Mouse (Mus musculus): ENCODE data around the gene Cd79a.
A peak's percentile ranks its signal among the peaks of the same experiment; 100 is the strongest.
"Not testable (repeated sequence)": the region's sequence is repeated elsewhere in the genome, so short reads cannot be mapped to it uniquely, and the experiment has no call there.

Cd79a gene

DNA sequence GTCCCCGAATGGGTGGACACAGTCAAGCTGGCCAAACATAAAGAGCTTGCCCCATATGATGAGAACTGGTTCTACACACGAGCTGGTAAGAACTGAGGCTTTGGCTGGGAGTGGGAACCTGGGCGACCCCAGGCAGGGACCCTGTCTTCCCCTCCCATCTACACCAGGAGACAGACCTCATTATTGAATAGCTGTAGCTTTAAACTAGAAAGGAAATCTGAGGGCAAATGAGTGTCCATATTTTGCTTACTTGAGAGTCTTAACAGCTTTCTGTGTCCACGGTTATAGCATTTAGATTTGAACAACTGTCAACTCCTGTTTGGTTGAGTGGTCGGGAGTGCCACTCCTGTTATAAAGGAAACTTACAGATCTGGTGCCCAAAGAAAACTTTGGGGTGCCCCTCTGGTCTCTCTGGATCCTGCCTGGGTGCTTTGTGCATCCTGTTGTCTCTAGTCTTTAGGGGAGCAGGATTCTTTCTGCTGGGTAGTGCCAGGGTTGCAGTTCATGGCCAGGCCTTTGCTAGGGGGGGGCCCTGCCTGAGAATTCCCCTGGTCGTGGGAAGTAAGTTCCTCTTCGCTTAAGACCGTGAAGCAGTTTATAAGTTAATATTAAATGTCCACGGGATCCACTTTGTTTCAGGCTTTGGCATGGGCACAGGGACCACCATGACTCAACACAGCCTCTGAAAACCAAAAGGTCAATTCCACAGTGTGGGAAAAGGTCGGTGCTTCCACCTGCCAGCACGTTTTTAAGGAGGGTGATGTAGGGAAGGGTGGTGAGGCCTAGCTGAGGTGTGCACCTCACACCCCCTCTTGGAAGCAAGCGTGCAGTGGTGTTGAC lies 11.5 kb upstream of the Cd79a start:
- DNase-seq (ENCODE audit: low read depth, low spot score): no peak

GRCm38 (mm10) chr7:24886308-24886633 lies 10.9 kb upstream of the Cd79a start:
- no peak for DNase-seq (ENCODE audit: low read depth, low spot score)

DNA sequence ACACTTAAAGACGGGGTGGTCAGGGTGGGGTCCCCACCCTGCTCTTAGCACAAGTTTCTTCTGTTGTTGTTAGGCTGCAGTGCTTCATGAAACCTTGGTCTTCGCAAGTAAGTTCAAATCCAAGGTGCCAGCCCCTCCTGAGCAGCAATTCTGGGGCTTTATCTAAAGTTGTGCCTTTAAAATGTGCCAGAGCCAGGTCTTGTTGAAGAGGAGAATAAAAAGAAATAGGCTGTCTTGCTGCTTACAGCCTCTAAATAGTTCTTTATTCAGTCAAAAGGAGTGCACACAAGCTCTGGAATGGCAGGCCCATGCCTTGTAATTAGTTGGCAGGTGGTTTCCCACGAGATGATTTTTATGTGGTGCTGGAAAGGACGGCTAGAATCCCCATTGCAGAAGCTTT lies 10.1 kb upstream of the Cd79a start:
- no peak for DNase-seq (ENCODE audit: low read depth, low spot score)

DNA sequence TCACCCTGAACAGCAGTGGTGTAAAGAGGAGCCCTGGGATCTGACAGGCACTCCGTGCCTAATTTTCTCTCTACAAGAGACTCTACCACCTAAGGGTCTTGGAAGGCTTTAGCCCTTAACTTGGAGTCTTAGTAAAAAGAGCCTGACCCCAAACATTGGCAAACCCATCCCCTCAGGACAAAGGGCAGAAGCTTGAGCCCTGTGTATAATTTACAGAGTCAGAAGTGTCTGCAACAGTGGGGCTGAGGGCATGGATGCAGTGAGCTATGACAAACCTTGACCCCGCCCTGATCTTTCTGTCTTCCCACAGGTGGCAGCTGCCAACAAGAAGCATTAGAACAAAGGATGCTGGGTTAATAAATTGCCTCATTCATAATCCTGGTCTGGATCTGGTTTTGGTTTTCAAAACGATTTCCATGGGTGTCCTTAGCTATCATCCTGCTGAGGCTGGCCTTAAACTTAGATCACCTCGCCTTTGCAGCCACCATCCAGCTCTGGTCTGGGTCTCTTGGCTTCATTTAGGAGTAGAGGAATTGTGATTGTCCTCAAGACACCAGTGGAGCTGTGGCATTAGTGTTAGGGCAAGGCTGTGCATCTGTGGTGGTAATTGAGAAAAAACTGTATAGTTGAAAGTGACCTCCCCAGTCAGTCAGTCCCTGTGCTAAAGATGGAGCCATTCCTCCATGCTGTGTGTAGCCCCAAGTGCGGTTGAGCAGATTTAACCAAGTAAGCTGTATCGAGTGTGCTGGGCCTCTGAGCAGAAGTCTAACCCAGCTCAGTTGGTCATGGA lies 7.6 kb upstream of the Cd79a start:
- DNase-seq (ENCODE audit: low read depth, low spot score): no peak

- DNase-seq (ENCODE audit: low read depth, low spot score): peak; percentile 72
Measured at GRCm38 (mm10) chr7:24890281-24891216, 6.6 kb upstream of the Cd79a start.

DNA sequence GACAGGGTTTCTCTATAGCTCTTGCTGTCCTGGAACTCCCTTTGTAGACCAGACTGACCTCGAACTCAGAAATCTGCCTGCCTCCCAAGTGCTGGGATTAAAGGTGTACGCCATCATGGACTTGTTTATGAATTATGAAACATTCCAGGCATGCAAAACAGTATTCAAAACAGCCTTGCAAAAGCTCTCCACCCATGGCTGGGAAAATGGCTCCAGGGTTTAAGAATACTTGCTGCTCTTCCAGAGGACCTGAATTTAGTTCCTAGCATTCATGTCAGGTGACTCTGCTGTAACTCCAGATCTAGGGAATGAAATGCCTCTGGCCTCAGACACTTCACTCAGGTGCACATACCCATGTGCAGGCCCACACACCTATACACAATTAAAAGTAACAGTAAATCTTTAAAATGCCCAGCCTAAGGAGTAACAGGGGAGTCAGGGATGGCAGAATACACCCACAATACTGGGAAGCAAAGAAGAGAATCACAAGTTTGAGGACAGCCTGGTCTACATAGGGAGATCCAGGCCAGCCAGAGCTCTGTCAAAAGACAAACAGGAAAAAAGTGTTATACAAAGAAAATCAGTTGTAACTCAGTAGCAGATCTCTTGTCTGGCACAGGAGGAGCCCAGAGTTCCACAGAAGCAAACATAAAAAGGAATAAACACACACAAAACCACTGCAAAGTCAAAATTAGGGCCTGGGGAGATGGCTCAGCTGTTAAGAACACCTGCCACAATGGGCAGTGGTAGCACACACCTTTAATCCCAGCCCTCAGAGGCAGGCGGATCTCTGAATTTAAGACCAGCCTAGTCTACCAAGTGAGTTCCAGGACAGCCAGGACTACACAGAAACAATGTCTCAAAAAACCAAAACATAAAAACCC lies 5.7 kb upstream of the Cd79a start:
- DNase-seq (ENCODE audit: low read depth, low spot score): no peak

DNA sequence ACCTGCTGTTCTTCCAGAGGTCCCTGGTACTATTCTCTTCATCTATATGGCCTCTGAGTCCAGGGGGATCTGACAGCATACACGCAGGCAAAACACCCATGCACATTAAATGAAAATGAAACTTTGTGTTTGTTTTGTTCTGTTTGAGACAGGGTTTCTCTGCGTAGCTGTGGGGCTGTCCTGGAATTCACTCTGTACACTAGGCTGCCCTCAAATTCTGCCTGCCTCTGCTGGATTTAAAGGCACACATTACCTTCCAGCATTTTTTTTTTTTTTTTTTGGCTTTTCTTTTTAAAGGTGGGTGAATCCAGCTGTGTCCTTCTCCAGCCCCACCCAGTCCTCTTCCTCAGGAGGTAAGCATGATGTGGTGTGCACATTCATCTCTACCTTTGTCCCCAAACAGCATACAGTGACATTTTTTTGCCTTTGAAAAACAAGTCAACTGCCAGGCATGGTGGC lies 5.0 kb upstream of the Cd79a start:
- DNase-seq (ENCODE audit: low read depth, low spot score): no peak

GRCm38 (mm10) chr7:24895749-24896148 lies 1.4 kb upstream of the Cd79a start:
- DNase-seq (ENCODE audit: low read depth, low spot score): not testable (repeated sequence)

- DNase-seq (ENCODE audit: low read depth, low spot score): no peak
Measured at GRCm38 (mm10) chr7:24896269-24896668, 912 bp upstream of the Cd79a start.

DNA sequence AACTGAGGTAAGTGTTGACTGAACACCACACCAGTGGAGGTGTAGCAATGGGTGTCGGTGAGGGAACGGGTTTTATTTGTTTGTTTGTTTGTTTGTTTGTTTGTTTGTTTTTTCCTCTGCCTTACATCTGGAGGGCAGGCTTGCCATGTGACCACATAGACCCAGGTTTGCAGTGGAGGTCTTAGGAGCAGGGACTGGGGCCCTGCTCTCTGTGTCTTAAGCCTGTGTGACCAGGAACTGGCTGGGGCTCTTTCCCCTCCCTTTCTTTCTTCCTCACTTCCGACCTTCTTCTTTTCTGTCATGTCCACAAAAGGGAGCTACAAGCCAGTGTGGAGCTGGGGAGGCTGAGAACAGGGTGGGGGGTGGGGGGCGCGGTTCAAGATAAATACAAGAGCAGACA lies 778 bp downstream of the Cd79a start:
- no peak for DNase-seq (ENCODE audit: low read depth, low spot score)

DNA sequence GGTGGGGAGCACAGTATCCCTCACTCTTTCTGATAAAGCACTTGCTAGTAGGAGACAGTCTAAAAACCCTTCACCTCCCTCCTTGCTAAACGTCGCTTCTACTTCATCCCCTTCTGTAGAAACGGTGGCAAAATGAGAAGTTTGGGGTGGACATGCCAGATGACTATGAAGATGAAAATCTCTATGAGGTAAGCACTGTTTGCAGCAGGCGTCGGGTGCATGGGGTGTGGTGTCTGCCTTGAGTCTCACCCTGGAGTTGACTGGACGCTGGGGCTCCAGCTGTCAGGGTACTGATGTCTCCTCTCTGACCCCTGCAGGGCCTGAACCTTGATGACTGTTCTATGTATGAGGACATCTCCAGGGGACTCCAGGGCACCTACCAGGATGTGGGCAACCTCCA lies 3.9 kb downstream of the Cd79a start:
- no peak for DNase-seq (ENCODE audit: low read depth, low spot score)

GRCm38 (mm10) chr7:24901842-24902241 lies 4.7 kb downstream of the Cd79a start:
- DNase-seq (ENCODE audit: low read depth, low spot score): no peak

DNA sequence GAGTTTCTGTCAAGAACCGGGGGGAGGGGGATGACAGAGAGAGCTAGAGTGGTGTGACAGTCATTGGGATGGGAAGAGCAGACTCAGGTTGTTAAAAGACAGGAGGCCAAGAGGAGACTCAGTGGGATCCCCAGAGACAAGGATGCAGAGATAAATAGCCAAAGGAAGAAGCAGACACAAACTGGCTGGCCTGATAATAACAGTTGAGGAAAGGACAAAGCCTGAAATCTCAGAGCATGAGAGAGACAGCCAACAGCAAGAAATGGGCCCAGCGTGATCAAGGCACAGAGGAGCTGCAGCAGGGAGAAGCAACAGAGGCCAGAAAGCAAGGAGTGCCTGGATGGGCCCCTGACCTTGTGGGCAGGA lies 5.1 kb downstream of the Cd79a start:
- no peak for DNase-seq (ENCODE audit: low read depth, low spot score)

- DNase-seq (ENCODE audit: low read depth, low spot score): peak; percentile 69
Measured at GRCm38 (mm10) chr7:24902630-24903443, 5.7 kb downstream of the Cd79a start, which contains the start of gene Arhgef1. TSS of gene Arhgef1 (plus strand) at chr7:24902912.

GRCm38 (mm10) chr7:24903444-24903825 lies 6.3 kb downstream of the Cd79a start:
- DNase-seq (ENCODE audit: low read depth, low spot score): peak; percentile 39

DNA sequence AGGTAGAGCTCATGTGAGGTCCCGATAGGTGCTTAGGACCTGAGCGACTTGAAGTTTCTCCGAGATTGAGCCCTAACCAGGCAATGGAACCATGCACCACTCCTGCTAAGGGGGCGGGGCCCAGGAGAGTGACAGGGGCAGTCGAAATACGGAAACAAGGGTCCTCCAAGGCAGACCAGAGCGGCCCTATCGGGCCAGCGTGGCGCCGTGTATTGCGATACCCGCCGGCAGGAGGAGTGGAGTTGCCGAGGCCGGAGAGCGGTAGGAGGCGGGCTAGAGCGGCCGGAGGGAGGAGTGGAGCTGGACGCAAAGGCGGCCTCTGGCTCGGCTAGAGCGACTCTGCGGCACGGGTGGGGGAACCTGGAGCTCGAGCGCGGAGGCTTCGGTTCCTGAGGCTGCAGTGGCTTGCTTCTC lies 6.9 kb downstream of the Cd79a start:
- DNase-seq (ENCODE audit: low read depth, low spot score): peak; percentile 92

- DNase-seq (ENCODE audit: low read depth, low spot score): peak; percentile 76
Measured at GRCm38 (mm10) chr7:24904936-24905335, 7.8 kb downstream of the Cd79a start.

DNA sequence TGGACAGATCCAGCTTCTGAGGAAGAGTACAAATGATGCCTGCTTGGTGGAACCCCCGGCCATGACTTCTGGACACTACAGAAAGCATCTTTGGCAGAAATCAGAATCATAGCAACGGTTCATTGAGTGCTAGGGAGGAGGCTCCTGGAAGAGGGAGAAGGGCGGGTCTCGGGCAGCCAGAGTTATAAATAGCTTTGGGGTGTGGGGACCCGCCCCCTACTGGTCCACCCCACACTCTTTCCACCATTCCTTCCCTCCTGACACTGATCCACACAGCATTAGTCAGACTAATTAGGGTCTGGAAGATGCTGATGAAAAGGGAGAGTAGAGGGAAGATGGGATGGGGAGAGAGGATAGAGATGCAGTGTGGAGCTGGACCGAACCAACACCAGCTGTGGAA lies 9.4 kb downstream of the Cd79a start:
- no peak for DNase-seq (ENCODE audit: low read depth, low spot score)

DNA sequence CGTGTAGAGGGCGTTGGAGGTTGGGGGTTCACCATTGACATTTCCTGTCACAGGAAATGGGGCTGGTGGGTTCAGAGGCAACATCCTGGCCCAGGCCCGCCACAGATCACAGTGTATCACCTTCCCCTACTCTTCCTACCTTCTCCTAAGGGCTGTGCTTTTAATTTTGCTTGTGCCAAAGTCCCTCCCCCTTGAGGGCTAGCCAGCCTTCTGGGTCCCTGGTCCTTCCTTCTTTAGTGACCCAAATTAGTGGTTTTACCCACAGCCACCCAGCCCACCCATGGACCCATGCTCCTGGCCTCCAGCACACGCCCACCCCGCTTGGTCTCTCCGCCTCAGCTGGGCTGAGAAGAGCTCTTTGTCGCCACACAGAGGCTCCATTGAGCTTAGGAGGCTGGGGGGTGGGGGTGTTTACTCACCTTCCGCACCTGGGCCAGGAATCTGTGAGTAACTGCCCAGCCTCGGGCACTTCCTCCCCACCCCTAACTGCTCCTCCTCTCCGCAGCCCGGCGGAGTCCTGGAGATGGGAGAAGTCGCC lies 10.1 kb downstream of the Cd79a start:
- no peak for DNase-seq (ENCODE audit: low read depth, low spot score)

- no peak for DNase-seq (ENCODE audit: low read depth, low spot score)
Measured at GRCm38 (mm10) chr7:24912480-24912879, 15.3 kb downstream of the Cd79a start.

Data from c-Kit-negative CD71-positive TER-119-positive erythroid progenitor cells, embryonic 14.5 days (primary cell).